Mouse (Mus musculus) cerebral cortex, adult 2 months (tissue): Measurements from ENCODE around the gene Ccdc42.

Experiments
- WGBS: fragments of 180-500 bp; shearing (Covaris S2); methylation state at CpG from one replicate; pipeline ENCODE4 v1.1.7; 2018; 5-methylcytosine and 5-hydroxymethylcytosine counted together

The Ccdc42 gene

GRCm38 (mm10) chr11:68586721-68587120 is at the start of gene Ccdc42:
TSS of gene Ccdc42 (plus strand) at chr11:68587021.
- WGBS: 73% methylated on average over 5 of the region's 5 CpGs

GRCm38 (mm10) chr11:68539621-68540020 is 47.2 kb upstream of the Ccdc42 start:
- 53% methylated on average over 5 of the region's 5 CpGs for WGBS

DNA sequence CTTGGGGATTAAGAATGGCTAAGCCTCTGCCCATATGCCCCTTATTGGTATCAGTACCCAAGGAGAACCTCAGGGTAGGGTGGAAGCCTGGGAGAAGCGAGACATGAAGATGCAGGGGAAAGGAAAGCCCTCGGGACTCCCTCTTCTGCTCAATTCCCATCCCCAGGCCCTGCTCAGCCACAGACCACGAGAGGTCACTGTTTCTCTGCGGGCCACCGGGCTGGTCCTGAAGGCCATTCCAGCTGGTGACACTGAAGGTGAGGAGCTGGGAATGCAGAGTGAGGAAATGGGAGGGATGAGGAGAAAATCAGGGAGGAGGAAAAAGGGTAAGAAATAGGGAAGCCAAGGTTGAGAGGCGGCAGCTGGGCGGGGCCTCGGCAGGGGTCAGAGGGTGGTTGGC is 42.3 kb upstream of the Ccdc42 start:
- WGBS: 36% methylated on average over 8 of the region's 8 CpGs

- 62% methylated on average over 7 of the region's 7 CpGs for WGBS
Observed at GRCm38 (mm10) chr11:68545172-68545571, 41.6 kb upstream of the Ccdc42 start.

- WGBS: 89% methylated on average over 8 of the region's 8 CpGs
Observed at GRCm38 (mm10) chr11:68545682-68546222, 41.1 kb upstream of the Ccdc42 start.

DNA sequence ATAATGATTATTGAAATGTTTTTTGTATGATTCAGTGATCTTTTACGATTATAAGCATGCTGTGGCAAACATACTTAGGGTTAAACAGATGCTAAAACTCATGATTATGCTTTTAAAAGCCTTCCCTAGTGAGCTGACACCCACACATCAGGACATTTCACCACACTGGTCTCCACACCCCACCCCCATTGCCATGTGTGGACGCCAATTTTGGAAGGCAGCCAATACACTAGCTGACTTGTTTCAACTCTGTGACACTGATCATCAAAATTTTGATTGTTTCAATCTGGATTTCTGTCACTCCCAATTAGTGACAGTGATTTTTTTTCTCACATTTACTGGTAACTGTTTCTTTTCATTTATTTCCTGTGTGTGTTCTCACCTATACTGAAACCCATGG is 39.3 kb upstream of the Ccdc42 start:
- WGBS: 37% methylated on average over 2 of the region's 2 CpGs

- WGBS: 43% methylated on average over 3 of the region's 3 CpGs
Observed at GRCm38 (mm10) chr11:68549597-68549996, 37.2 kb upstream of the Ccdc42 start.

GRCm38 (mm10) chr11:68550358-68550757 is 36.5 kb upstream of the Ccdc42 start:
- WGBS: 81% methylated on average over 4 of the region's 4 CpGs

GRCm38 (mm10) chr11:68553981-68554471 is 32.8 kb upstream of the Ccdc42 start:
- 23% methylated on average over 8 of the region's 8 CpGs for WGBS

DNA sequence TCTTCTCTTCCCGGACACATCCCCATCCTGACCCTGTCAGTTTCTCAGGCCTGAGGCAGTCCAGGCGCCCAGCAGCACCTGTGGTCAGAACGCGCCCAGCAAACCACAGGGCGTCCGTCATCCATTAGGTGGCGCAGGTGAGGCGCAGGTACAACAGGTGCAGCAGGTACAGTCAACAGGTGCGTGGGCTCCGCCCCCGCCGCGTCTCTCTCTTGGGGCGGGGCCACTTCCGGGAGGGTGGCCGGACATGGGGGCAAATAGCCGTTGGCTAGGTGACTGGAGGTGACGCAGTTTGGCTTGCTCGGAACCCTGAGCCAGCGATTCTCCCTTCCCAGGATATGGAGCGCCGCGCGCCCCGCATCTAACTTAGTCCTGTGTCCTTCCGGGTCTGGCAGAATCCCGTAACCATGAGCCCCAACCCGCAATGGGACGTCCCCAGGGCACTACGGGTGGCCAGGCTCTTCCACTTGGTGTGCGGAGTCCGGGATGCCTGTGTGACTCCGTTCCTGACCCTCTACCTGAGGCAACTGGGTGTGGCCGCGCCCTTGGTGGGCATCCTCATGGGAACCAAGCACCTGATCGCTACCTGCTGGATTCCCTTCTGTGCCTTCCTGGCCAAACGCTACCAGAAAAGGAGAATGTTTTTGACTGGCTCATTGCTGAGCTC is 30.8 kb upstream of the Ccdc42 start, which contains the start of gene Mfsd6l:
Mfsd6l (plus strand) TSS at position 269 of the 667 bp plus-strand sequence.
- 18% methylated on average over 37 of the region's 37 CpGs for WGBS

- WGBS: 52% methylated on average over 1 of the region's 1 CpGs
Observed at GRCm38 (mm10) chr11:68559546-68559945, 27.3 kb upstream of the Ccdc42 start.

DNA sequence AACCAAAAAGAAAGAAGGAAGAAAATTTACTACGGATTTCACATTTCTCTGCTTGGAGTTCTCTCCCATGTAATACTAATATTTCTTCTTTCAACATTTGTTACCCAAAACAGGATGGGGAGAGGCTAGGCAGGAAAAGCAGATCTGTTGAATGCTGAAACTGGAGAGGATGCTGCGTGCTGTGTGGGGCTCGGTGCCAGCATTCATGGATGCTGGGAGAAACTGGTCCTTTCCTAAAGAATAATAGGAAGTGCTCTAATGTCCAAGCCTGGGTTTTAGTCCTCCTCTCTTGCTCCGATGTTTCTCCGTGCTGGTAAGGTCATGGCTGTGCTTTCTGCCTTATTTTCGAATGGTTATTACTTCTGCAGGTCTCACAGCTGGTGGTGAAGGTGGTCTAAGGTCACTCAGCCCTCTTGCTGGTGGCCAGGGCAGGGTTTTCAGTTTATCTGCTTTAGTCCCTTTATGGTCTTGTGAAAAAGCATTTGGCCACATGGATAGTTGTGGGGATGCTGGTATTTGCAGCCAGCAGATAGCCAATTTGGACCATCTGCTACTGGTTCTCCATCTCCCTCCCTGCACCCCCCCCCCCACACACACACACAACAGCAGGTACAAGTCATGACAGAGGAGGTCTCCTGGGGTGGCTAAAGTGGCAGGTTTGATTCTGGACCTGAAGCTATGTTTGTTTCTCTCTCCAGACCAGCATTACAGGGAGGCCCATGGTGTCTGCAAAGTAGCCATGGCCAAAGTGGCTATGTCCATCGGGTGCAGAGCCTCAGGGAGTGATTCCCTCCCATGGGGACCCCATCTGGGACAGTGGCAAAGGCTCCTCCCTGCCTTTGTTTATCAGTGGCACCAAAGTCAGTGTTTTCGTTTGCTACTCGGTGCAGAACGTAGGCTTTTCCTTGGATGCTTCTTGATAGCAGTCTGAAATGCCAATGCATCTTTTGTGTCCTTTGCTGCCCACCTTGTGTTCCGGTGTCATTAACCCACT is 24.6 kb upstream of the Ccdc42 start:
- WGBS: 73% methylated on average over 11 of the region's 11 CpGs

DNA sequence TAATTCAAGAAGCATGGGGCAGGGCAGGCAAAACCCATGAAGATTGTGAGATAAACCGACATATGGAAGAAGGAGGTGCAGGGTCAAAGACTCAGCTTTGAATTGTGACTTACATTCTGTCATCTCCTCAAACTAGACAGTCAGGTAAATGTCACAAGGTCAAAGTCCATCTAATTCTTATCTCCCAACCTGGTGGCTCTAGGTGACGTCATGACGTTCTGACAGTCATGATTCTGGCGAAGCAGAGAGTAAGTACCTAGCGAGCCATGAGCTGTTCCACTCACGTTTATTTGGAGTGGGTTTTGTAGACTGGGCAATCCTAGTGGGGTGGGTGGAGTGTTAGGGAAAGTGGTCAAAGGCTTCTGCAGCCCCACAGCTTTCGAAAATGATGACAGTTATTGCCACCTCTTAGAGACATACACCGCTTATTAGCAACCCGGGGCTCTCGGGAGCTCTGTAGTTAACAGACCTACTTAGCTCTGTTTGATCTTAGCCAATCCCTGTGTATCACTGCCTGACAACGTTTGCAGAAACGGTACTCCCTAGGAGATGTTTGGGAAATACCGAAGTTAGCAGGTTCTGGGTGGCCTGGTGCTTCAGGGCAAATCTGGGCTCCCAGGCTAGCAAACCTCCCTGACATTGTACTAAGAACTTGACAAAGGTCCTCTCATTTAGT is 22.3 kb upstream of the Ccdc42 start:
- 87% methylated on average over 13 of the region's 13 CpGs for WGBS

GRCm38 (mm10) chr11:68565032-68565429 is 21.8 kb upstream of the Ccdc42 start:
- 93% methylated on average over 3 of the region's 3 CpGs for WGBS

DNA sequence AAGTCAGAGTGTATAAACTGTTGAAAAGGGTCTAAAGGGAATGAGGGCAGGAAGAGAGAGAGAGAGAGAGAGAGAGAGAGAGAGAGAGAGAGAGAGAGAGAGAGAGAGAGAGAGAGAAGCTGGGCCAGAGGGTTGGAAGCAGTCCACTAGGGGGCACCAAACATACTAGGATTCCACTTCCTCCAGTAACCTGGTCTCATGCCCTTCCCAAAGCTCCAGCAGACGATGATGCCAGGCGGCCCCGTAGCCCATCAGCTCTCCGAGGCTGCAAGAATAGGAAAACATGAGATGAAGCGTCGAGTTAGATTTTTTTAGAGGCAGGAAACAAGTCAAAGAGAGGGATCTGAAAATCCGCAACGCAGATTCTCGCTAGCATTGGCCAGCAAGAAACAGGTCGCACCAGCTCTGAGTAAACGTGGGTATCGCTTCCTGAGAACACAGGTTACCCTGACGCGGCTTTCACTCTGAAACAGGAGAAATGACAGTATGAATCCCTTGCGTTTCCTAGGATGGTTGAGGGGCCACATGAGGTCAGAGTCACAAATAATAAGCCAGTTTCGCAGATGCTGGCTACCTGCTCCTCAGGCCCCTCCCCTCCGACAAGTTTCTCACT is 20.3 kb upstream of the Ccdc42 start:
- WGBS: 10% methylated on average over 17 of the region's 17 CpGs

- over 99% methylated on average over 5 of the region's 5 CpGs for WGBS
Observed at GRCm38 (mm10) chr11:68570861-68571260, 16.0 kb upstream of the Ccdc42 start.

DNA sequence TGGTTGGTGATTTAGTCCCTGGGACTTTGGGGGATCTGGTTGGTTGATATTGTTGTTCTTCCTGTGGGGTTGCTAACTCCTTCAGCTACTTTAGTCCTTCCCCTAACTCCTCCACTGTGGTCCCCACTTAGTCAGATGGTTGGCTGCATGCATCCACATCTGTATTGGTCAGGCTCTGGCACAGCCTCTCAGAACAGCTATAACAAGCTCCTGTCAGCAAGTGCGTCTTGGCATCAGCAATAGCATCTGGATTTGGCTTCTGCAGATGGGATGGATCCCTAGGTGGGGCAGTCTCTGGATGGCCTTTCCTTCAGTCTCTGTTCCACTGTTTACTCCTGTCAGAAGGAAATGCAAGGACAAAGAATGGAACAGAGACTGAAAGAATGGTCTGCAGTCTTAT is 9.7 kb upstream of the Ccdc42 start:
- WGBS: 81% methylated on average over 1 of the region's 1 CpGs

- 32% methylated on average over 9 of the region's 9 CpGs for WGBS
Observed at GRCm38 (mm10) chr11:68579462-68579881, 7.3 kb upstream of the Ccdc42 start.

GRCm38 (mm10) chr11:68580566-68580965 is 6.3 kb upstream of the Ccdc42 start:
- WGBS: 44% methylated on average over 6 of the region's 6 CpGs

DNA sequence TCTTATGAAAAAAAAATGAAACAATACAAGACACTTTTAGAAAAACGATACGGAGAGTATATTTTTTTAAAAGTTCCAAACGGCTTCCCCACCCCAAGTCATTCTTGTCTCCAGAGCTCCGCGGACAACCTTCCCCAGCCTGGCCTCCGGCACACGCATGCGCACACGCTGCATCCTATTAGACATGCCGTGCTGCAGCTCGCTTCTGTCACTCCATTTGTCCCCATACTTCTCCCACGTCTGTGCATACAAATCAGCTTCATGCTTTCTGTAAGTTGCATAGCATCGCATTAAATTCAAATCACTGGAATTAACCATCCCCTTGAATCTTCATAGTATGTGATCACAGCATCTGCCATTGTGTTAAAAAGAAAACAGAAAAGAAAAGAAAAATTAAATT is 3.6 kb upstream of the Ccdc42 start:
- WGBS: 62% methylated on average over 13 of the region's 13 CpGs

DNA sequence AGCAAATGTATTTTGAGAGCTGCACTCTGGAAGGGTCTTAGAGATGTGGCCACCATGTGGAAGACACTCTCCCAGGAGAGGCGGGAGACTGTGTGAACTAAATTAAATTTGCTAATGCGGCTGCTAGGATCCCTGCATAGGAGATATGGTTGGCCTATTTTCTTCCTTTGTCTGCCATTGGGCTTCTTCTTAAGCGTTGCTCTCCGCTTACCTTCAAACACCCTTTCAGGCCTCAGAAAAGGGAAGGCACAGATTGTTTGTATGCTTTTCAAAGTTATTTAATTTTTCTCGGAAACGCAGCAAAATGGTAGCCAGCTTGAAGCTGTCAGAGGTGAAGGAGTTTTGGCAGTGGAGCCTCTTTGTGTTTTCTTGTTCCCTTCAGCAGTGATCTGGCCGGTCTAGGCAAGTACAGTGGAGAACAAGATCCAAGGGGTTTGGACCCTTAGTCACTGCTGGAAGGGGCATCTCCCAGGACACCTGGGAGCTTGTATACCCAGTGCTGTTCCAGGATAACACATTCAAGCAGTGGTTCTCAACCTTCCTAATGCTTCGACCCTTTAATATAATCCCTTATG is 2.8 kb upstream of the Ccdc42 start:
- 54% methylated on average over 8 of the region's 8 CpGs for WGBS
